Mouse (Mus musculus) heart, adult 2 months (tissue): ENCODE results near the gene Gm21981.

Experiments
- CTCF ChIP-seq: fragments of 200-600 bp; IDR thresholded peaks from 2 replicates; pipeline ENCODE4 v1.8.1; 2022; ENCODE audit warnings: antibody characterized with exemption, mild to moderate bottlenecking, moderate library complexity
- POLR2A ChIP-seq: fragments of 200-500 bp; IDR thresholded peaks from 2 replicates; pipeline ENCODE4 v1.6.1; 2011; ENCODE audit warnings: mild to moderate bottlenecking, low read depth, low read length, control low read depth; ENCODE audit not compliant: insufficient read depth

DNA sequence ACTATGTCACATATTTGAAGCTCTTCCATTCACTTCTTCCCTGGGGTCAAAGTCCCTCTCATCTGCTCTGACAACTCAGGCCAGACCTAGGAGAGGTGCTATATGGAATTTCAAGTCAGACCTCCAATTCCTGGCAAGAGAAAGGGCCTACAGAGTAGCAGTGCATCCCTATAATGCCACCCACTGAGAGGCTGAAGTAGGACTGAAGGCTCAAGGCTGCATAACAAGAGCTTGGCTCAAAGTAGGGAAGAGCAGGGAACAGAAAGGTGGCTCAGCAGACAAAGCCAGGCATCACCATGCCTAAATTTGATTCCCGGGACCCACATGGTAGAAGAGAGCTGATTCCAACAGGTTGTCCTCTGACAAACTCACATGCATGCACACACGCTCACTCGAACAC, 2.6 kb downstream of the Gm21981 start:
- TF ChIP-seq CTCF (no peak), POLR2A (no peak)
